Mouse (Mus musculus): Measurements from ENCODE around the gene Olfr524. TPM values are rescaled to one million over a fixed set of nuclear protein-coding genes. Genes with fewer than 3 reads are reported as not detected.

Olfr524 gene
- not detected in 2 replicates for polyA plus RNA-seq (2015; fragmentation: Nextera tagmentation; extraction: Ambion mirVana)

DNA sequence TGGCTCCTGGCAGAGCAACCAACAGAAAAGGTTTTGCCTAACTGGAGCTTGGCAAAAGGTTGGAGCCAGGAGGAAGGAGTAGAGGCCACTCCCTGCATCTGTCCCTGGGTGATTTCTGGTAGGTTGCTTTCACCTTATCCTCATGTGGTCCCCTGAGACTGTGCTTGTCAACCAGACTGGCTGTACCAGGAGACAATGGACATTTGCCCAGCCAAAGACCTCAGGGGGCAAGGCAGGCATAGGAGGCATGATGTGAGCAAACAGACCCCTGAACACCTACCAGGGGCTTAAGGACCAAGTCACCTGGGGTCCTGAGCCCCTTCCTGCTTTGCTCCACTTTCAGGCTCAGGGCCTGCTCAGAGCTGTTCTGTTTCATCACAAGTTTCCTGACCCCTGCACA is at the start of gene Olfr524:
Gene Olfr524, minus strand, starts transcription at position 101 of the 400 bp plus-strand sequence.
- Histone ChIP-seq H3K36me3 (replicated peaks) (no peaks in the 10 kb centered on the region), H3K27ac (no peak within 1 kb of the TSS), H3K27me3 (replicated peaks) (no peaks in the 10 kb centered on the region), H3K9me3 (no peaks in the 10 kb centered on the region), H3K4me1 (no peaks in the 10 kb centered on the region), H3K4me2 (no peak within 1 kb of the TSS), H3K9ac (no peak within 1 kb of the TSS), H3K4me3 (no peak within 1 kb of the TSS)
- no peak for ATAC-seq (replicated peaks)

DNA sequence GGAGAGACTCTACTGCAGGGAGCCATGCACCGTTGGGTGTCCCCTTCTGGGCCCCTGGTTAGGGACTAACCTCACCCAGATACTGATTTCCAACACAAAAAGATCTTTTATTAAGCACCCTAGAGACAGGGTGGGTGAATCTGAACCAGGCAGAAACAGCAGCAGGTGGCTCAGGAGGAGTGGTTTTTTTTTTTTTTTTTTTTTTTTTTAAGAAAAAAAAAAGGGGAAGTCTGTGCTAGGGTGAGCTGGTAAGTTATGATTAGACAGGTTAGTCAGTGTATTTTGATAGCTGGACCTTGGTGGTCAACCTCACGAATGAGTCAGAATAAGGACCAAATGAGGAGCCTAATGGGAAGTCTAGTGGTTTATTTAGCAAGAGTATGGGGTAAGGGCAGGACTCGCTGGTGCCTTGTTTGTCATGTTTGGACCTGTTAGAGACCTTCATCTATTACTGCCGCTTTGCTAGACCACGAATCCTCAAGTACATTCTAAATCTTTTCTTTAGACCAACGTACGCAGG is 48.1 kb upstream of the Olfr524 start:
- no peaks in the 10 kb centered on the region for H3K9me3 ChIP-seq
- no peak for ATAC-seq (replicated peaks)
- no peak overlapping the region for H3K4me3 ChIP-seq
- WGBS, result 89% methylated on average over 7 of the region's 7 CpGs
- no peaks in the 10 kb centered on the region for H3K36me3 ChIP-seq (replicated peaks)
- H3K4me1 ChIP-seq, result no peaks in the 10 kb centered on the region
- no peak overlapping the region for H3K27ac ChIP-seq
- H3K27me3 ChIP-seq (replicated peaks), result no peaks in the 10 kb centered on the region
- H3K4me2 ChIP-seq, result no peak overlapping the region
- no peak overlapping the region for H3K9ac ChIP-seq

DNA sequence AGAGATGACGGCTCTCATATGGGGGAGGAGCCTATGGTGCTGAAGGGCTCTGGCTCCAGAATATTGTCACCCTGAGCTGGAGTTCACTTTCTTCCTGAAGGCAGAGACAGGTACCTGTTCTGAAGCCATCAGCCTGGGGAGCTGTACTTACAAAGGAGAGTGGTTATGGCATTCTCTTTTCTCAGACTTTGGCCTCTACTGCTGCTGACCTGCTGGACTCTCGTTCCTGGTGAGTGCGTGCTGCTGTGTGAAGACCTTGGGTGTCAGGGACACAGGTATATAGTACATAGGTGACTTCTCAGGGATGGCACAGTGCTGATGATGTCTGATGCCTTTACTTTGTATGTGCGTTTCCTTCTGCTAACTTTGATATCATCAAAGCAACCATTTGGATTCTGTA is 41.5 kb upstream of the Olfr524 start, which contains the start of gene 5830411N06Rik:
Gene 5830411N06Rik, plus strand, starts transcription at position 69 of the 400 bp plus-strand sequence.
- no peak within 1 kb of the TSS for H3K27ac ChIP-seq
- no peaks in the 10 kb centered on the region for H3K27me3 ChIP-seq (replicated peaks)
- H3K9me3 ChIP-seq, result no peaks in the 10 kb centered on the region
- H3K4me1 ChIP-seq, result no peaks in the 10 kb centered on the region
- no peak within 1 kb of the TSS for H3K4me2 ChIP-seq
- H3K9ac ChIP-seq, result no peak within 1 kb of the TSS
- ATAC-seq (replicated peaks), result no peak
- no peak within 1 kb of the TSS for H3K4me3 ChIP-seq
- 90% methylated on average over 4 of the region's 4 CpGs for WGBS
- H3K36me3 ChIP-seq (replicated peaks), result no peaks in the 10 kb centered on the region

DNA sequence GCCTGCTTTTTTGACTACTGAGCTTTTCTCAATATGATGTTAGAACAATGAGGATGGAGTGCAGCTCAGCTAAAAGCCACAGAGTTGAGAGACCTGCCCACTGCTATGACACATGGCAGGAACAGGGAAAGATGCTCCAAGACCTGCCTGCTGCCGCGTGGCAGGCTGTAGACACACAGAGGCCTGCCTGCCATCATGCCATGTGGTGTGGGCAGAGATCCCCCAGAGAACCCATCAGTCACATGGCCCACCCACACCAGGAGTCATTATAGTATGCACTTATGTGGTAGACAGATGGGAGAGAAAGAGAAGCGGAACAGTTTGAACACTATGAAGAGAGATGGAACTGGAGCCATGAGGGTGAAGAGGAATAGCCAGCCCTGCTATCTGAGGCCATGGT is 27.9 kb upstream of the Olfr524 start:
- 95% methylated on average over 3 of the region's 3 CpGs for WGBS
- no peak overlapping the region for H3K27ac ChIP-seq
- no peaks in the 10 kb centered on the region for H3K4me1 ChIP-seq
- H3K27me3 ChIP-seq (replicated peaks), result no peaks in the 10 kb centered on the region
- H3K4me2 ChIP-seq, result no peak overlapping the region
- H3K36me3 ChIP-seq (replicated peaks), result no peaks in the 10 kb centered on the region
- H3K9ac ChIP-seq, result no peak overlapping the region
- H3K9me3 ChIP-seq, result no peaks in the 10 kb centered on the region
- no peak overlapping the region for H3K4me3 ChIP-seq
- ATAC-seq (replicated peaks), result no peak

DNA sequence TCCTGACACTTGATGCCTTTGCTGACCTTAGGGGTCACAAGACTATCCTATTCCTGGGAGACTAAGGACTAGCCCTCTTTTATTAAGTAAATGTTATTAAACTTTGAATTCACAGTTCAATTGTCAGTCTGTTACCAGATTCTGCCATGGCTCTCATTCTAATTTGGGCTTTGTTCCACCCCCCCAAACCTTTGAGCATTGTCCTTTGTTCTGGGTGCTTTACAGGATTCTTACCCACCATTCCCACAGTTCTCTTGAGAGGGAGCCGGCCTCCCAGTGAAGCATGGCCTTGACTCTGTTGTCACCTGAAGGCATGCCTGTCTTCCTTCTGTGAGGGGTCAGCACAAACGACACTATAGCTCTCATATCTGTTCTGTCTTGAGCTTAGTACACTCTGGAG is 25.3 kb upstream of the Olfr524 start:
- ATAC-seq (replicated peaks), result no peak
- no peak overlapping the region for H3K9ac ChIP-seq

DNA sequence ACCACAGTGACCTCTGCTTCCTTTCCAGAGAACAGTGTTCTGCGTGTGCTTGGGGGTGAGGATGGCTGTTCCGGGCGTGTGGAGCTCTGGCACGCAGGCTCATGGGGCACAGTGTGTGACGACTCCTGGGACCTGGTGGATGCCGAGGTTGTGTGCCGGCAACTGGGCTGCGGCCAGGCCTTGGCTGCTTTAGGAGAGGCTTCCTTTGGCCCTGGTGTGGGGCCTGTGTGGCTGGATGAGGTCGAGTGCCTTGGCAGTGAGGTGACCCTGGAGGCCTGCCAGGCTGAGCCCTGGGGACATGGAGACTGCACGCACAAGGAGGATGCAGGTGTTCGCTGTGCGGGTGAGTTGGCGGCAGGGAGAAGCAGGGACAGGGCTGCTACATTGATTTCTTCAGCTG is 22.7 kb upstream of the Olfr524 start:
- 79% methylated on average over 13 of the region's 13 CpGs for WGBS
- no peaks in the 10 kb centered on the region for H3K9me3 ChIP-seq
- no peaks in the 10 kb centered on the region for H3K4me1 ChIP-seq
- H3K27me3 ChIP-seq (replicated peaks), result no peaks in the 10 kb centered on the region
- no peak overlapping the region for H3K4me2 ChIP-seq
- no peaks in the 10 kb centered on the region for H3K36me3 ChIP-seq (replicated peaks)
- no peak for ATAC-seq (replicated peaks)
- H3K4me3 ChIP-seq, result no peak overlapping the region
- no peak overlapping the region for H3K9ac ChIP-seq
- no peak overlapping the region for H3K27ac ChIP-seq

More for the DNA sequence above, 25.3 kb upstream of the Olfr524 start:
- H3K36me3 ChIP-seq (replicated peaks), result no peaks in the 10 kb centered on the region
- no peak overlapping the region for H3K4me2 ChIP-seq
- no peaks in the 10 kb centered on the region for H3K27me3 ChIP-seq (replicated peaks)
- H3K4me1 ChIP-seq, result no peaks in the 10 kb centered on the region
- no peak overlapping the region for H3K4me3 ChIP-seq
- H3K27ac ChIP-seq, result no peak overlapping the region
- WGBS, result 52% methylated on average over 2 of the region's 2 CpGs
- no peaks in the 10 kb centered on the region for H3K9me3 ChIP-seq

DNA sequence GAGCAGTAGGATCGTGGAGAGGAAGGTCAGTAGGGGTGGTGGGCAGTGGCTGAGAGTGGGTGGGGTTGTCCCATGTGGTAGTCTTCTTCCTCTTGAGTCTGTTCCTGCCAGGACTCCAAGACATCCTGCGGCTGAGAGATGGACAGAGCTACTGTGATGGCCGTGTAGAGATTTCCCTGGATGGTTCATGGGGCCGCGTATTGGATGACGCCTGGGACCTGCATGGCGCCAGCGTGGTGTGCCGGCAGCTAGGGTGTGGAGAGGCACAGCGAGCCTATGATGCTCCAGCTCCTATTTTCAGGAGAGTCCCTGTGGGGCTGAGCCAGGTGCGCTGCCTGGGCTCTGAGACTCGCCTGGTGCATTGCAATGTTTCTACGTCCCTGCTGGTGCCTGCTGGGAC is 18.4 kb upstream of the Olfr524 start:
- WGBS, result 87% methylated on average over 13 of the region's 13 CpGs
- no peak for ATAC-seq (replicated peaks)
- H3K4me1 ChIP-seq, result no peaks in the 10 kb centered on the region
- H3K4me2 ChIP-seq, result no peak overlapping the region
- H3K36me3 ChIP-seq (replicated peaks), result no peaks in the 10 kb centered on the region
- no peaks in the 10 kb centered on the region for H3K9me3 ChIP-seq
- H3K27ac ChIP-seq, result no peak overlapping the region
- no peaks in the 10 kb centered on the region for H3K27me3 ChIP-seq (replicated peaks)
- no peak overlapping the region for H3K9ac ChIP-seq
- H3K4me3 ChIP-seq, result no peak overlapping the region

DNA sequence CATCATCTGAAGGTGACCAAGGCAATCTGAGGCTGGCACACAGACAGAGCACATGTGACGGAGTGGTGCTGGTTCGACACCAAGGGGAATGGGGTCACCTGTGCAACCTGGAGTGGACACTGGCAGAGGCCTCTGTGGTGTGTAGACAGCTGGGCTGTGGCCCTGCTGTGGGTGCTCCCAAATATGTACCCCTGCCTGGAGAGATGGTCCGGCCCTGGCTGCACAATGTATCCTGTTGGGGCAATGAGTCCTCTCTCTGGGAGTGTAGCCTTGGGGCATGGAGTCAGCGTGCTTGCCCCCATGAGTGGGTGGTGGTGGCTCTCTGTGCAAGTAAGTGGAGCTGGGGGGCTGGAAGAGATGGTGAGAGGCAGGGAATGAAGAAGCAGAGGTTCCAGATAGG is 14.6 kb upstream of the Olfr524 start:
- H3K27me3 ChIP-seq (replicated peaks), result no peaks in the 10 kb centered on the region
- no peaks in the 10 kb centered on the region for H3K36me3 ChIP-seq (replicated peaks)
- H3K27ac ChIP-seq, result no peak overlapping the region
- no peaks in the 10 kb centered on the region for H3K9me3 ChIP-seq
- WGBS, result 89% methylated on average over 4 of the region's 4 CpGs
- no peak for ATAC-seq (replicated peaks)
- H3K9ac ChIP-seq, result no peak overlapping the region
- H3K4me1 ChIP-seq, result no peaks in the 10 kb centered on the region
- H3K4me3 ChIP-seq, result no peak overlapping the region
- no peak overlapping the region for H3K4me2 ChIP-seq

DNA sequence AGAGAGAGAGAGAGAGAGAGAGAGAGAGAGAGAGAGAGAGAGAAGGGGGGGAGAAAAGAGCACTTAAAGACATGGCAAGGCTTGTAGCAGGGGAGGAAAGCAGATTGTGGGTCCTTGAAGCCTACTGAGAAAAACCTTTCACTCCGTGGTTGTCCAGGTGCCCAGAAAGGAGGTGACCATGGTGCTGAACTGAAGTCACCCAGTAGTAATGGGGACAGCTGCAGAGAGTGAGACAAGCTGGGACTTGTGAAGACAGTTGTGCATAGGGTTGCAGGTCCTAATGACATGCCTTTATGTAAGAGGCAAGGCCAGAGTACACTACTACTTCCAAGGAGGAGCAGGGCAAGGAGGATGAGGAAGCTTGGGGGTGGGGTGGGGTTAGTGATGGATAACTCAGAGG is 13.5 kb upstream of the Olfr524 start:
- H3K36me3 ChIP-seq (replicated peaks), result no peaks in the 10 kb centered on the region
- no peak overlapping the region for H3K4me3 ChIP-seq
- no peak overlapping the region for H3K27ac ChIP-seq
- no peaks in the 10 kb centered on the region for H3K9me3 ChIP-seq
- 16% methylated on average over 1 of the region's 1 CpGs for WGBS
- no peaks in the 10 kb centered on the region for H3K27me3 ChIP-seq (replicated peaks)
- H3K4me2 ChIP-seq, result no peak overlapping the region
- ATAC-seq (replicated peaks), result no peak
- H3K4me1 ChIP-seq, result no peaks in the 10 kb centered on the region
- no peak overlapping the region for H3K9ac ChIP-seq

DNA sequence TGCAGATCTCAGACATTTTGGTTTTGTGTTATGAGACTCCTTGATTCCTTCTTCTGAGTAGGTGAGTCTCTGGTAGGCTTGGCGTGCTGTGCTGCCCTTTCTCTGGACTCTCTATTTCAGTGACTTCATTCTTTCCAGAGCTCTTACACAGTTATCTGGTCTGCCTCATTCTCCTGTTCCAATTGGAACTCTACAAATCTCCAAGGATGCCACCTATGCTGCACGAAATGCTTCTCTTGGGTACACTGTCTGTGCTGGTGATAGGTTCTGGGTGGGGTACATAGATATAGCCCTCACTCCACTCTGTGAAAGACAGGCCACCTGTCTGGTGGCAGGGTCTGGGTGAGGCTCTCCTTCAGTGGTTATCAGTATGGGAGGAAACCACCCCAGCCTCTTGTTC is 12.2 kb upstream of the Olfr524 start, which contains the start of gene Cd163l1:
Gene Cd163l1, plus strand, starts transcription at position 301 of the 400 bp plus-strand sequence.
- H3K4me3 ChIP-seq, result no peak within 1 kb of the TSS
- H3K27ac ChIP-seq, result no peak within 1 kb of the TSS
- ATAC-seq (replicated peaks), result no peak
- no peak within 1 kb of the TSS for H3K4me2 ChIP-seq
- no peaks in the 10 kb centered on the region for H3K36me3 ChIP-seq (replicated peaks)
- H3K4me1 ChIP-seq, result no peaks in the 10 kb centered on the region
- no peak within 1 kb of the TSS for H3K9ac ChIP-seq
- no peaks in the 10 kb centered on the region for H3K27me3 ChIP-seq (replicated peaks)
- WGBS, result 90% methylated on average over 2 of the region's 2 CpGs
- H3K9me3 ChIP-seq, result no peaks in the 10 kb centered on the region

DNA sequence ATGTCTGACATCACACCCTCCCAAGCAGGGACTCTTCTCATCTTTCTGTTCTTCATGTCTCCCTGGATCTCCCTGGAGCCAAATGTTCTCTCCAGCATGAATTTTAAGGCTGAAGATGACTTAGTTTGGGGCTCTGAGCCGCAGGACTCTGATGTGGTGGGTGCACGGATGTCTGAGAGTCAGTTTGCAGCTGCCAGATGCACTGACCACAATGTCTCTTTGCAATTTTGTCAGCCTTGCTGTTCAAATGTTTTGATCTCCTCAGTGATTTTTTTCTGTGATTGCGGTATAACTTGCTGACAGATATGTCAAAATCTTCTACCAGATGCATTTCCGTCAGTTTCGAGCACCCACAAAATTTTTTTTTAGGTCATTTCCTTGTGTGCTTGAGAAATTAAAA is 8.1 kb upstream of the Olfr524 start:
- 90% methylated on average over 5 of the region's 5 CpGs for WGBS
- Histone ChIP-seq H3K27ac (no peak overlapping the region), H3K4me3 (no peak overlapping the region), H3K4me2 (no peak overlapping the region), H3K9ac (no peak overlapping the region), H3K27me3 (replicated peaks) (no peaks in the 10 kb centered on the region), H3K36me3 (replicated peaks) (no peaks in the 10 kb centered on the region), H3K4me1 (no peaks in the 10 kb centered on the region), H3K9me3 (no peaks in the 10 kb centered on the region)
- no peak for ATAC-seq (replicated peaks)

DNA sequence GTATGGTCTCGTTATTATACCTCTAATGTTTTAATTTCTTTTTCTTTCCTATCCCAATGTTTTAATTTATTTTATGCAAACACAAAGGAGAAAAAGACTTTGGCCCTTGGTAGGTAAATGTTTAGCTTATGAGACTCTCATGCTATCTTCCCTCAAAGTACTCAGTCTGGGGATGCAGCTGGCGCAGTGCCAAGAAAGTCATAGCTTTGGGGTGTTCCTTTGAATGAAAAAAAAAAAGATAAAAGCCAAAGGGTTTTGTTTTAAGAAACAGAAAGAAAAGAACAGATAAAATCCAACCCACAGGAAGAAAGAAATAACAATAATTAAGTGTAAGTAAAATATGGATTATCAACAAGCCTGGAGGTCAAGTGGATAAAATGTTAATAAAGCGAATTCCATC is 2.9 kb upstream of the Olfr524 start:
- Histone ChIP-seq H3K9me3 (no peaks in the 10 kb centered on the region), H3K4me1 (no peaks in the 10 kb centered on the region), H3K36me3 (replicated peaks) (no peaks in the 10 kb centered on the region), H3K4me2 (no peak overlapping the region), H3K27me3 (replicated peaks) (no peaks in the 10 kb centered on the region), H3K4me3 (no peak overlapping the region), H3K27ac (no peak overlapping the region), H3K9ac (no peak overlapping the region)
- no peak for ATAC-seq (replicated peaks)
- 91% methylated on average over 3 of the region's 3 CpGs for WGBS

DNA sequence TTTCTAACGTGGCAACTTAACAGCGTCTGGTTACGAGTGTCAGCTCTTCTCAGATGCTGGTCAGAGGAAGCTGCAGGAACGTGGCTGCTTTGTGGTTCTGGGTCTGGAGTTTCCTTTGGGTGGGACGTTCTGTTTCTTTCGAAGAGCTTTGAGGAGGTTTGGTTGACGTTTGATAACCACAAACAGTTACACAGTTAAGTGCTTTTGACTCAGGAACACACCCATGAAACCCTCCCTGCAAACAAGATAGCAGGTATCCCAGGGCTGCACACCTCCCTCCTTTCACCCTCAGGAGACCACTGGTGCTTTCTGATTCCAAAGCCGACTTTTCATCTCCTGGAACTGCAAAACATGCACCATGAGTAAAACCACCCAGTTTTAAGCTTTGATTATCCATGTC is 2.4 kb upstream of the Olfr524 start:
- no peaks in the 10 kb centered on the region for H3K9me3 ChIP-seq
- H3K27ac ChIP-seq, result no peak overlapping the region
- no peak overlapping the region for H3K4me3 ChIP-seq
- H3K4me1 ChIP-seq, result no peaks in the 10 kb centered on the region
- no peaks in the 10 kb centered on the region for H3K27me3 ChIP-seq (replicated peaks)
- no peak overlapping the region for H3K9ac ChIP-seq
- WGBS, result 81% methylated on average over 8 of the region's 8 CpGs
- no peak for ATAC-seq (replicated peaks)
- no peak overlapping the region for H3K4me2 ChIP-seq
- no peaks in the 10 kb centered on the region for H3K36me3 ChIP-seq (replicated peaks)
